Mouse (Mus musculus) gastrocnemius, postnatal 14 days (tissue): ENCODE data around the gene Trim71. TPM values are rescaled to one million over a fixed set of nuclear protein-coding genes. Genes with fewer than 3 reads are reported as not detected.

Experiments
- total RNA-seq, 2 experiments: library from RNA; stranded (reverse); gene quantifications; 2 replicates each; pipeline ENCODE4 v1.2.3; 2021

Gene Trim71
- total RNA-seq, 2 experiments from 2014 or later = not detected

Other genes with a start within 250 kb of the Trim71 start
- not detected for gene Bcl2a1c, start 234.2 kb downstream of the Trim71 start, total RNA-seq
- gene Crtap, start 173.7 kb downstream of the Trim71 start, total RNA-seq = 10 to 100 TPM; 33.4 to 43.6 TPM
- gene Glb1, start 163.3 kb downstream of the Trim71 start, total RNA-seq = 10 to 100 TPM in 1 of 2 experiments, 1 to 10 TPM in 1; 9.9 to 10.3 TPM
- 1 to 10 TPM; 1.8 to 2.3 TPM for gene Tmppe, start 163.3 kb downstream of the Trim71 start, total RNA-seq
- not detected for gene Ccr4, start 59.5 kb downstream of the Trim71 start, total RNA-seq
- gene C130032M10Rik, start 48.7 kb downstream of the Trim71 start, total RNA-seq = not detected
- gene Cnot10, start 75.8 kb upstream of the Trim71 start, total RNA-seq = 10 to 100 TPM; 15.3 to 15.4 TPM
- gene Dync1li1, start 124.4 kb upstream of the Trim71 start, total RNA-seq = 10 to 100 TPM; 31.3 to 34.1 TPM
- gene Cmtm6, start 166.7 kb upstream of the Trim71 start, total RNA-seq = 10 to 100 TPM; 11.2 to 14.2 TPM
- gene Cmtm7, start 217.5 kb upstream of the Trim71 start, total RNA-seq = 10 to 100 TPM in 1 of 2 experiments, 1 to 10 TPM in 1; 7.3 to 10.6 TPM